Mouse (Mus musculus) kidney, adult 11 months (tissue): ENCODE data around the gene Ift80.
A peak's percentile ranks its signal among the peaks of the same experiment; 100 is the strongest.
"Not testable (repeated sequence)": the region's sequence is repeated elsewhere in the genome, so short reads cannot be mapped to it uniquely, and the experiment has no call there.

Experiments used
- DNase-seq: peaks from one replicate; pipeline ENCODE4 v3.0.0; 2022

Gene Ift80

DNA sequence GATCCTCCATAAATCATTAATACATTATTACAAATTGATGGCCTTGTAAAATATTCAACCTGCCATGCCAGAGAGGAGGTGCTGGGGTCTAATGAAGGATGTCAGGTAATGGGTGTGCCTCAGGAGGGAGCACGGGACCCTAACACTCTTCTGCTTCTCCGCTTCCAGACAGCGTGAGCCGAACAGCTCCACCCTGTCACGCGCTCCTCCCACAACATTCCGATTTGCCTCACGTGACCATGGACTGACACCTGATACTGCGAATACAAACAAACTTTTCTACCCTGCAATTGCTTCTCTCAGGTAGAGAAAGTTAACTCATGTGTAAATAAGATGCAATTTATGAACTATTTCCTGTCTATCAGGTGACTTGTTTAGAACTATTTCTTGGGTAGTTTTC lies 75.8 kb downstream of the Ift80 start:
- DNase-seq: no peak

DNA sequence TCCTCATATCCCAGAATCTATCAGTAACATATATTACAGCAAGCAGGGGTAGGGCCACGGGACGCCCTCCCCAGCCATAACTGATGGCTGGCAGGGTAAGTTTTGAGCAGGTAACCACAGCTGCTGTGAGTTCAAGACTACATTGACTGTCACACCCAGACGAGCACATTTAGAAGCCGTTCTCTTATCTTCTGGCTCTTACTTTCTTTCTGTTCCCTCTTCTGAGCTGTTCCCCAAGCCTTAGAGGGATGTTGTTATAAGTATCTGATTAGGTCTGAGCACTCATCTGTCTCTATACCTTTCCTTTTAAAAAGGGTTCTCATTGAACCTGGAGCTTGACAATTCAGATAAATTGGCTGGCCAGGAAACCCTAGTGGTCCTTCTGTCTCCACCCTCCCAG lies 96.9 kb downstream of the Ift80 start:
- DNase-seq: no peak

- DNase-seq: no peak
These were observed 99.2 kb downstream of the Ift80 start for GRCm38 (mm10) chr3:68904902-68905778.

DNA sequence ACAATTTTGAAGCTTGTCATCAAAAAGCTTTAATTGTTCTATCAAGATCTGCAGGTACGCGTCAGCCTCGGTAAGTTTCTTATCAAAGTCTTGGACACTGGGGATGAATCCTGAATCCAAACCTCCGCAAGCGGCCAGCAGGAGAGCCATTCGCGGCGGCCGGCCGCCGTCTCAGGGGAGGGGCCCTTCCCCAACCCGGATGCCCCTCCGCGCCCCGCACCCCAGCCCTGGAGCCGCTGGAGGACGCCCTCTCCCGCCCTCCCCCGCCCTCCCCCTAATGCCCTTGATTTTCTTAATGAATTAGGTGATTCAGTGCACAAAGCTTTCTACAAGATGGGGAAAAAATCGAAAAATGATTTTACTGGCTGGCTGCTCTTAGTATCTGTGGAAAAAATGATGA lies 101.7 kb downstream of the Ift80 start:
- not testable (repeated sequence) for DNase-seq

DNA sequence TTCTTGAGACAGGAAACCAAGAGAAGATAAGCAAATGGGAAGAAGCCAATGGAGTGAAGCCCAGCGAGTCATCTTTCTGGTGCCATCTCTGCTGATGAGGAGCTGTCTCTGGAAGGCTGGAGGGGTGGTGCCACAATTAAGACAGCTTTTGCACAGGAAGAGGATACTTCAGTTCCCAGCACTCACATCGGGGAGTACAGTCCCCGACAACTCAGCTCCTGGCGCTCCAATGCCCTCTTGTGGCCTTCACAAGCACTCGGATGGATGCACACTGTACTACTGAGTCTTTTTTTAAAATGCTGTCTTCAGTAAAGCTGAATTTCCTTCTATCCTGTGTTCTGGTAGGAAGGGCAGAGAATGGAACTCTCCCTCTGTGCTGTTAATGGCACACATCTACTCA lies 107.2 kb downstream of the Ift80 start:
- no peak for DNase-seq

DNA sequence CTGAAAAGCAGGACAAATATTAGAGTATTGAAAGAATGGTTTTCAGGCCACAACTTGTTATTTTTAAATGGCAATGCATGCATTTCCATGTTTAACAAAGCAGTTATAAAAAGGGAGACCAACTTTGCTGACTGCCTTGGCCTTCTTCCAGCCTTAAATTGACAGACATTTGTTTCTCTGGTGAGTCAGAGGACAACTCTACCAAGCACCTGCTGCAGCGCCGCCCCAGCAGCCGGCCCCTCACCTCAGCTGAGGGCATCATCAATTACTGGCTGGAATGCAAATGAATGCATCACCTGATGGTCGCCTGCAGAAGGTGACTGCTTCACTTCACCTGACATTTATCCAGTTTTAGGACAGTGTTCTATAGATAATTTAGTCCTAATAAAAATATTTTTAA lies 108.9 kb downstream of the Ift80 start:
- no peak for DNase-seq

DNA sequence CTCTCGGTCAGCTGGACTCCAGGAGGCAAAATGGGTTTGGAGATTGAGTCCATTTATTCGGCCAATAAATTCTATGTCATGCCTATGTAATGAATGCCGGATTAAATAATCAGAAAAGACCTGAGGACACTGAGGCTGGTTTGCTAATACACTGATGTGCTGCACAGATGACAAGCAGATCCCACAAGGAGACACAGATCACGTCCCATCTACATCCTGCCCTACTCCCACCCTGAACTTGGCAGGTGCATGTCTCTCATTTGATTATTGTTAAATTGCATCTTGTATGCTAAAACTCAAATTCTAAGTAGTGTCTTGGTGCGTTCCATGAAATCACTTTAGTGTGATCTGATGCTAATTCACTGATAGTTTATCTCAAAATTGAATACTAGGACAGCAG lies 117.5 kb downstream of the Ift80 start:
- no peak for DNase-seq

- no peak for DNase-seq
These were observed 130.3 kb downstream of the Ift80 start for GRCm38 (mm10) chr3:68874079-68874478.

- peak; percentile 4 for DNase-seq
These were observed 133.8 kb downstream of the Ift80 start for GRCm38 (mm10) chr3:68870568-68870950.

DNA sequence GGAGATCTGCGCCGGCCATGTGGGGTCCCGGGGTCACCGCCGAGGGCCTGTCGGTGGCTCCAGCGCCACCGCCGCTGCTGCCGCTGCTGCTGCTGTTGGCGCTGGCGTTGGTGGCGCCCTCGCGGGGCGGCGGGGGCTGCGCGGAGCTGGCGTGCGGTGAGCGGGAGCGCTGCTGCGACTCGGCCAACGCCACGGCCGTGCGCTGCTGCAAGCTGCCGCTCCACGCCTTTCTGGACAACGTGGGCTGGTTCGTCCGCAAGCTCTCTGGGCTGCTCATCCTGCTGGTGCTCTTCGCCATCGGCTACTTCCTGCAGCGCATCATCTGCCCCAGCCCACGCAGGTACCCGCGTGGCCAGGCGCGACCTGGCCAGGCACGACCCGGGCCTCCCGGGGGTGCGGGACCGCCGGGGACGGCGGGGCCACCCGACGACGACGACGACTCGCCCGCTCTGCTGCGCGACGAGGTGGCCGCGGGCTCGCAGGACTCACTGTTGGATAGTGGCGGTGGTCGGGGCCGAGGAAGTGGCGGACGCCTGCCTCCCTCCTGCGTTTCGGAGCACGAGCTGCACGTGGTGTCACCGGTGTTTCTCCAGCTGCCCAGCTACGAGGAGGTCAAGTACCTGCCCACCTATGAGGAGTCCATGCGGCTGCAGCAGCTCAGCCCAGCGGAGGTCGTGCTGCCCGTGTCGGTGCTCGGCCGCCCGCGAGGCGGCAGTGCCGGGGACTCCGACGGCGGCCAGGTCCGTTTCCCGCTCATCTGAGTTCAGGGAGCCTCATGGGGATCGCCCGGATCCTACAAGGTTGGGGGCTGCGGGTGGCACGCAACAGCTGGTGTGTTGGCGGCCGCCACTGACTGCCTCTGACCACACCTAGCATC lies 134.4 kb downstream of the Ift80 start:
- peak; percentile 6 for DNase-seq

- DNase-seq: peak; percentile 21
These were observed 135.1 kb downstream of the Ift80 start, which contains the start of gene 1110032F04Rik for GRCm38 (mm10) chr3:68869211-68869690. 1110032F04Rik (plus strand) TSS chr3:68869586.

DNA sequence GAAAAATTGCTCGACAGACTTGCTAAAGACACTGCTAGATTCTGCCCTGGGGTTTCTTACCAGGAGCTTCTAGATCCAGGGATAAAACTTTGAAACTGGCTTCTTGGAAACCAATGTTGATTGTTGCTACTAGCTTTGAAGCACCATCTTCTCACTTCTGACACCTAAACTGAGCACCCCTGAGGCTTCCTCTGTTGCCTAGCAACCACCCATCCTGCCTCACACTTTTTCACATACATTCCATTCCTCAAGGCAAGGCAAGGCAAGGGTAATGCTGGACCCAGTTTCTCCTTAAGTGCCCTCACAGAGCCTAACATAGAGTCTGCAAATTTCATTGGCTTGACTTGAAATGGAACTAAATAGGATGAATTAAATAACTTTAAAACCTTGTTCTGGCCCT lies 152.0 kb downstream of the Ift80 start:
- no peak for DNase-seq

- DNase-seq: no peak
These were observed 156.0 kb downstream of the Ift80 start for GRCm38 (mm10) chr3:68848323-68848722.

GRCm38 (mm10) chr3:68844025-68844424 lies 160.3 kb downstream of the Ift80 start:
- DNase-seq: no peak
